Mouse (Mus musculus) liver, embryonic 11.5 days (tissue): ENCODE results near the gene Cd9. TPM values are rescaled to one million over a fixed set of nuclear protein-coding genes. Genes with fewer than 3 reads are reported as not detected.

Source experiments
- ATAC-seq: fragments of 200-750 bp; cut with Nextera tagmentation; replicated peaks from 2 replicates; pipeline ENCODE4 v1.8.0; 2017; ENCODE audit warnings: moderate number of reproducible peaks, mild to moderate bottlenecking, moderate TSS enrichment, moderate library complexity; ENCODE audit not compliant: low FRiP score
- DNase-seq: peaks from one replicate; pipeline ENCODE4 v3.0.0-alpha.2; 2017; ENCODE audit warnings: low spot score
- H3K27ac ChIP-seq: fragments of 300-500 bp; sonication (generic); 2 replicates; pipeline ENCODE4 v1.5.1; 2014; ENCODE audit warnings: mild to moderate bottlenecking, low read depth, low read length, control low read depth
- H3K27me3 ChIP-seq: fragments of 300-500 bp; sonication (generic); replicated peaks from 2 replicates; pipeline ENCODE4 v1.6.1; 2014; ENCODE audit warnings: low read length, mixed read lengths; ENCODE audit not compliant: control insufficient read depth, insufficient read depth
- H3K36me3 ChIP-seq: fragments of 300-500 bp; sonication (generic); 2 replicates; pipeline ENCODE4 v1.6.1; 2014; ENCODE audit warnings: mild to moderate bottlenecking, low read length, moderate library complexity, mixed read lengths; ENCODE audit not compliant: control insufficient read depth, insufficient read depth
- H3K4me1 ChIP-seq: fragments of 300-500 bp; sonication (generic); replicated peaks from 2 replicates; pipeline ENCODE4 v1.6.1; 2014; ENCODE audit warnings: low read length, mixed read lengths; ENCODE audit not compliant: control insufficient read depth, insufficient read depth
- H3K4me2 ChIP-seq: fragments of 300-500 bp; sonication (generic); 2 replicates; pipeline ENCODE4 v1.6.1; 2014; ENCODE audit warnings: mild to moderate bottlenecking, control low read depth, moderate library complexity
- H3K4me3 ChIP-seq: fragments of 300-500 bp; sonication (generic); 2 replicates; pipeline ENCODE4 v1.5.1; 2014; ENCODE audit warnings: low read depth, low read length, control low read depth
- H3K9ac ChIP-seq: fragments of 300-500 bp; sonication (generic); 2 replicates; pipeline ENCODE4 v1.6.1; 2014; ENCODE audit warnings: low read depth, low read length, control low read depth
- H3K9me3 ChIP-seq: fragments of 300-500 bp; sonication (generic); 2 replicates; pipeline ENCODE4 v1.6.1; 2016; ENCODE audit warnings: low read length, inconsistent platforms, mixed read lengths; ENCODE audit not compliant: control insufficient read depth
- WGBS: fragments of 180-500 bp; shearing (Covaris S2); extraction: QIAGEN DNeasy Blood & Tissue Kit; methylation state at CpG from one replicate; pipeline ENCODE4 v1.1.7; 2014; 5-methylcytosine and 5-hydroxymethylcytosine counted together
- polyA plus RNA-seq: library from polyadenylated mRNA; unstranded; fragments of >200 nt; fragmentation: Nextera tagmentation; extraction: Ambion mirVana; gene quantifications from 2 replicates; pipeline ENCODE4 v1.2.1, GENCODE M21; 2014

The Cd9 gene
- polyA plus RNA-seq, 1 experiment from 2014 or later: 113 TPM

DNA sequence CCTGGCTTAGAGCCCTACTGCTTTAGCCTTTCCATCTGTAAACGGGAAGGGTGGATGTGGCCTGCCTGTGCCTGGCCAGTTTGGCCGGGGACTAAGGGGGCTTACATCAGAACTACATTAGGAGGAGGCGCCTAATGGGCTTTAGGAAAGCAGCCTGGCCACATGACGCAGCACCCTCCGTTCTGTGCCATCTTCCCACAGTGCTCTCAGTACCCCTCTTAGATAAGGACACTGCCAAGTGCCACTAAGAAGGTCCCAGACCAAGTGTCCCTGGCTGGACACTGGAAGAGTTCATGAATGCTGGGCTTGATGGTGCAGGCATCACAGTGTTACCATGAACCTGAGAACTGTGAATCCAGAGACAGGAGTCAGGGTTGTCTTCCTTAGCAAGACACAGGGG lies 20.7 kb downstream of the Cd9 start:
- H3K27ac ChIP-seq: peak overlapping the region; percentile 69
- no peaks in the 10 kb centered on the region for H3K36me3 ChIP-seq
- H3K9me3 ChIP-seq: no peaks in the 10 kb centered on the region
- WGBS: 58% methylated on average over 5 of the region's 5 CpGs
- H3K27me3 ChIP-seq: no peaks in the 10 kb centered on the region
- H3K4me3 ChIP-seq: no peak overlapping the region
- H3K4me1 ChIP-seq: peaks cover 63% of the 10 kb centered on the region
- H3K9ac ChIP-seq: peak overlapping the region; percentile 34; the same call in 1 of the 2 replicates
- peak overlapping the region; percentile 50 for H3K4me2 ChIP-seq
- no peak for DNase-seq
- ATAC-seq: peak; percentile 5; the same call in 1 of the 2 replicates

DNA sequence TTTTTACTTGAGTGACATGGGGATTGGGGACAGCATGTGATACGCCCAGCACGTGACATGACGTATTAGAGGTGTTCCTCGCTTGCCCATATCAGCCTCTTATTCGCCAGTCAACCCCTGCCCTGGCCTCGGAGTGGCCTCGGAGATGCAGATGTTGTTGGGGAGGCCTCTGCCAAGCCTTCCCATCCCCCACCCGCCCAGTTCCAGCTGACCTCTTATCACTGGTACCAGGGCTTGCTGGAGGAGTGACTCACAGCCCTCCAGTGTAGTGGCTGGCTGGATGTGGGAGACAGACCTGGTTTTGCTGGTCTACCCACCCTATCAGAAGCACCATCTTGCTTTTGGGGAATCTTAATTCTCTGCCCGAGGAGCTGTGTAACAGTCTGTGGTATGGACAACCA lies 21.3 kb downstream of the Cd9 start:
- H3K4me3 ChIP-seq: no peak overlapping the region
- H3K27me3 ChIP-seq: no peaks in the 10 kb centered on the region
- 38% methylated on average over 9 of the region's 9 CpGs for WGBS
- H3K4me1 ChIP-seq: peaks cover 62% of the 10 kb centered on the region
- H3K36me3 ChIP-seq: no peaks in the 10 kb centered on the region
- no peak overlapping the region for H3K9ac ChIP-seq
- ATAC-seq: peak; percentile 94
- peak; percentile 56 for DNase-seq
- H3K9me3 ChIP-seq: no peaks in the 10 kb centered on the region
- peak overlapping the region; percentile 50 for H3K4me2 ChIP-seq
- H3K27ac ChIP-seq: peak overlapping the region; percentile 69; the same call in 1 of the 2 replicates

DNA sequence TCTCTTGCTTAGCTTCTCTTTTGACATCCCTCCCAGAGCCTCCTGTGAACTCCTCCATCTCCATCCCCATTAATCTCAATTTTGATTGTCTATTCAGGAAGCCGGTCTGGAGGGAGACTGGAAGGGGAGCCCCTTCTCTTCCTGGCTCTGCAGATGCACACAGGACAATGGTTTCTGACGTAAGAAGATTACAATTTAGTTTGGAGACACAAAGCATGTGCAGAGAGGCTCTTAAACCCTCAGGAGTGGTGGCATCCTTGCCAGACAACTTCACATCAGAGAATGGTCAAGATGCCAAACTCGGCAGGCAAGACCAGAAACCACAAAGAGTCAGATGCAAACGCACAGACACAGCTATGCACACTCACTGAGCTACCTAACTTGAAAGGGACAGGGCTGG lies 22.7 kb downstream of the Cd9 start:
- H3K9ac ChIP-seq: no peak overlapping the region
- H3K4me2 ChIP-seq: no peak overlapping the region; the same call in 1 of the 2 replicates
- no peaks in the 10 kb centered on the region for H3K36me3 ChIP-seq
- no peak for ATAC-seq
- no peak for DNase-seq
- no peaks in the 10 kb centered on the region for H3K27me3 ChIP-seq
- peaks cover 53% of the 10 kb centered on the region for H3K4me1 ChIP-seq
- WGBS: 41% methylated on average over 4 of the region's 4 CpGs
- peak overlapping the region; percentile 36; the same call in 1 of the 2 replicates for H3K27ac ChIP-seq
- no peaks in the 10 kb centered on the region for H3K9me3 ChIP-seq
- no peak overlapping the region for H3K4me3 ChIP-seq

DNA sequence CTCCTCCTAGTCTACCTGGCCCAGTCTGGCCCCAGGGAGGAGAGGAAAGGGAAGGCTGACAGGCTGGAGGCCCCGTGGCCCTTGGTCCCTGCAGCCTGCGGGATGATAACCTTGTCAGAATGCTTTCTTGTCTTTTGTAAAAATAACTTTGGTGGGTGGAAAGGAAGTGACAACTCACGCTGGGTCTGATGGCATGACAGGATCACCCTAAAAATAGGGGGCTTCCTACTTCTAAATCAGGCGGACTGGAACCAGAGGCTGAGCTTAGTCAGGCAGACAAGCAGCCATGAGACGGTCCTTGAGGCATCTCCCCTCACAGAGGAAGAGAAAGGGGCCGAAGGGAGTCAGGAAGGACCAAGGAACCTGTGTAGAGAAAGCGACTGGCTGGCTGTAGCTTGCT lies 23.3 kb downstream of the Cd9 start:
- peaks cover 47% of the 10 kb centered on the region for H3K4me1 ChIP-seq
- DNase-seq: no peak
- no peaks in the 10 kb centered on the region for H3K9me3 ChIP-seq
- peak overlapping the region; percentile 2; the same call in 1 of the 2 replicates for H3K4me2 ChIP-seq
- H3K4me3 ChIP-seq: no peak overlapping the region
- no peaks in the 10 kb centered on the region for H3K27me3 ChIP-seq
- no peak overlapping the region for H3K27ac ChIP-seq
- 48% methylated on average over 7 of the region's 7 CpGs for WGBS
- H3K36me3 ChIP-seq: no peaks in the 10 kb centered on the region
- H3K9ac ChIP-seq: no peak overlapping the region
- no peak for ATAC-seq

DNA sequence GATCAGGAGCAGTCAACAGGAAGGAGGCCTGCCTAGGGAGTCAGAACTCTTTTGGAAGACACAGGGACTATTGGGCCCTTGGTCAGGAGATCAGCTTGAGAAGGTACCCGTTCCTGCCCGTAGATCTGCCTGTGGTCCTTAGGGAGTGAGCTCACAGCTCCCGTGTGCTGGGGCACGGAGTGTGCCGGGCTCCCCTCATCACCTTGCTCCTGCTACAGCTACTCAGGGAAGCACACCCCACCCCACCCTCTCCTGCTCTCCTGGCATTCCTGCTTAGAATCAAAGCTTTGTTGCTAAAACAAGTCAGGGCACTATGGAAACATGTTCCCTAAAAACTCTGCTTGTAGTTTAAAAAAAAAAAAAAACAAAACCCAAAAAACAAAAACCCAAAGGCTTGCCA lies 24.0 kb downstream of the Cd9 start:
- peaks cover 40% of the 10 kb centered on the region for H3K4me1 ChIP-seq
- H3K27me3 ChIP-seq: no peaks in the 10 kb centered on the region
- no peak overlapping the region for H3K4me2 ChIP-seq
- WGBS: 89% methylated on average over 5 of the region's 5 CpGs
- H3K9me3 ChIP-seq: no peaks in the 10 kb centered on the region
- DNase-seq (no peak), ATAC-seq (no peak)
- no peak overlapping the region for H3K4me3 ChIP-seq
- H3K36me3 ChIP-seq: no peaks in the 10 kb centered on the region
- no peak overlapping the region for H3K9ac ChIP-seq
- H3K27ac ChIP-seq: no peak overlapping the region

DNA sequence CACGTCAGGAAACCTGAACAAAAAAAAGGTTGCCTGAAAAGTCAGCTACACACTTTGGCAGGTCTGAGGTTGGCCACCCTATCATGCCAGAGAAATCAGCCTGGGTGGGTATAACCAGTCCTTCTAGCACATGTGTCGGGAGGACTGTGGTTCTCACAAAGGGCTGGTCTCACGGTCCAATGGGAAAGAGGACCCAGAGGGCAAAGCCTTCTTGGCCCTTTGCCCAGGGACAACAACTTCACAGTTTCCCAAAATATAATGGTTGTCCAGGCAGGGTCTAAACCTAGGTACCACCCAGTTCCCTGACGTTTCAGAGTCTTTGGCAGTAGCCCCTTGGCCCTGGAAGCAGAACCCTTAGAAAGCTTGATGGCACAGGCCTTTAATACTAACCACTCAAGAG lies 25.4 kb downstream of the Cd9 start:
- DNase-seq: no peak
- 88% methylated on average over 4 of the region's 4 CpGs for WGBS
- no peak overlapping the region for H3K4me2 ChIP-seq
- no peak for ATAC-seq
- H3K4me3 ChIP-seq: no peak overlapping the region
- H3K9me3 ChIP-seq: no peaks in the 10 kb centered on the region
- no peak overlapping the region for H3K9ac ChIP-seq
- no peaks in the 10 kb centered on the region for H3K27me3 ChIP-seq
- no peaks in the 10 kb centered on the region for H3K36me3 ChIP-seq
- H3K27ac ChIP-seq: no peak overlapping the region
- peaks cover 28% of the 10 kb centered on the region for H3K4me1 ChIP-seq

DNA sequence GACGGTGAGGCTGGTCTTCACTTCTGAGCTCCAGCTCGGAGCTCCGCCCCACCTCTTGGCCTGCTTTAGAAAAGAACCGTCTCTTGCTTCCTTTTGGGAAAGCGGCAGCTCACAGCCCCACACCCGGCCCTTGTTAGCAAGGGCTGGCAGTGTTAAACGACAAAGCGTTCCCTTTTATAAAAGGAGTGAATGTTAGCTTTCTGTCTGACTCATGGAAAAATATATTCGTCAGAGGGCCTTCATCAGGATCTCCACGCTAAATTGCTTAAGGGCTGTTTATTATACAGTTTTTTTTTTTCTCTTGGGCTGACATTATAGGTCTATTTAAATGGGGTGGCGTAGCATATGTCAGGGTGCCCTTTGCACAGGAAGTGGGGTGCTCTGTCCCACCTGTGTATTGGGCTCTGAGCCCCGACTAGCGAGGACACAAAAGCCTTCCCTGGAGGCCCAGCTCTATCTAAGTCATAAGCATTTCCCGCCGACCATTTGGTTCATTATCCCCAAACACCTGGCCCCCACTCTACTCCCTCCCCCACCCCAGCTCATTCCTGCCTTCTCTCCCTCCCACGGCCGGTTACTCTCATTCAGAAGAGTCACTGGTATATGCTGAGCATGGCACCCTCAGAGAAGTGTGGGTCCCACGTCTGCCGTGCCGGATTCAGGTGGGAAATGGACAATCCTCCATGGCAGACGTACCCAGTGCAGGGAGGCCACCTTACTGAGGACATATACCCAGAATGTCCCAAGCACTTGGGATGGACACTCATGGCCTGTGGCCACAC lies 26.2 kb downstream of the Cd9 start:
- Histone ChIP-seq H3K9me3 (no peaks in the 10 kb centered on the region), H3K9ac (no peak overlapping the region), H3K4me3 (no peak overlapping the region), H3K4me1 (peaks cover 19% of the 10 kb centered on the region), H3K27ac (no peak overlapping the region), H3K36me3 (no peaks in the 10 kb centered on the region), H3K27me3 (no peaks in the 10 kb centered on the region), H3K4me2 (no peak overlapping the region)
- 66% methylated on average over 21 of the region's 21 CpGs for WGBS
- ATAC-seq (no peak), DNase-seq (no peak)

DNA sequence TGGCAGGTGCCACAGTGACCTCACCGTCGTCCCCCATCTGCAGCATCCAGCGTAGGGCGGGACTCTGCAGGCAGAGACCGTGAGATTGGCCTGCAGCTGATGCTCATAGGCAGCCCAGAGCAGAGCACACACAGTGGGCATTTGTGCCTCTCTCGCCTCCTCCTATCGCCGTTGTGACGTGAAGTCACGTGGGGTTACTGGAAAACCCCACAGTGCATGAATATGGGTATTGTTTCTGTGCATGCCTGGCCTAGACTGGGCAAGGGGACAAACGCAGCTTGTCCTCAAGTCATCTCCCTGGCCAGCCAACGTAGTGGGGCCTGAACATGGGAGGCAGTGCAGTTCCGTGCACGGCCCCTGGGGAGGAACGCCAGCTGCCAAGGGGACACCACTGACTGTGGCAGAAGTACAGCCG lies 27.3 kb downstream of the Cd9 start:
- H3K27me3 ChIP-seq: no peaks in the 10 kb centered on the region
- DNase-seq: no peak
- no peak overlapping the region for H3K4me2 ChIP-seq
- H3K4me3 ChIP-seq: no peak overlapping the region
- no peak for ATAC-seq
- H3K4me1 ChIP-seq: peaks cover 14% of the 10 kb centered on the region
- H3K36me3 ChIP-seq: no peaks in the 10 kb centered on the region
- no peaks in the 10 kb centered on the region for H3K9me3 ChIP-seq
- no peak overlapping the region for H3K27ac ChIP-seq
- no peak overlapping the region for H3K9ac ChIP-seq
- WGBS: 83% methylated on average over 16 of the region's 16 CpGs

DNA sequence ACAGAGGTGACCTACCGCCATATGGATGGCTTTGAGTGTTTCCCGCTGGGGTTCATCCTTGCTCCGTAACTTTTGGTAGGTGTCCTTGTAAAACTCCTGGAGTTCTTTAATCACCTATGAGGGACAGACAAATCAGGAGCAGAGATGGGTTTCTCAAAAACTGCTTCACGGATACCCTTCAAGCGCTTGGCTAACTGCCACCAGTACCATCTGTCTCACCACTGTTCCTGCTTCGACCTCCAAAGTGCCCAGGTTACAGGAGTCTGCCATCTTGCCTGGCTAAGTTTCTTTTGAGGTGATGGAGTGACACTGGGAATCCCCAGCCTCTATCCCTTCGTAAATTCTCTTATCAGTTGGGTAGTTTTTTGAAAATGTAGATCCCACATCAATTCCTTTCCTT lies 32.3 kb downstream of the Cd9 start:
- Histone ChIP-seq H3K4me2 (no peak overlapping the region), H3K27ac (no peak overlapping the region), H3K36me3 (no peaks in the 10 kb centered on the region), H3K4me1 (peaks cover 5% of the 10 kb centered on the region; the same call in 1 of the 2 replicates), H3K9me3 (no peaks in the 10 kb centered on the region), H3K4me3 (no peak overlapping the region), H3K27me3 (no peaks in the 10 kb centered on the region), H3K9ac (no peak overlapping the region)
- DNase-seq (no peak), ATAC-seq (no peak)
- 89% methylated on average over 7 of the region's 7 CpGs for WGBS
